Mouse (Mus musculus) heart, adult 11 months (tissue): ENCODE results near the gene 9230102O04Rik.
A peak's percentile ranks its signal among the peaks of the same experiment; 100 is the strongest.

Experiments
- DNase-seq: peaks from one replicate; pipeline ENCODE4 v3.0.0; 2022

The 9230102O04Rik gene

DNA sequence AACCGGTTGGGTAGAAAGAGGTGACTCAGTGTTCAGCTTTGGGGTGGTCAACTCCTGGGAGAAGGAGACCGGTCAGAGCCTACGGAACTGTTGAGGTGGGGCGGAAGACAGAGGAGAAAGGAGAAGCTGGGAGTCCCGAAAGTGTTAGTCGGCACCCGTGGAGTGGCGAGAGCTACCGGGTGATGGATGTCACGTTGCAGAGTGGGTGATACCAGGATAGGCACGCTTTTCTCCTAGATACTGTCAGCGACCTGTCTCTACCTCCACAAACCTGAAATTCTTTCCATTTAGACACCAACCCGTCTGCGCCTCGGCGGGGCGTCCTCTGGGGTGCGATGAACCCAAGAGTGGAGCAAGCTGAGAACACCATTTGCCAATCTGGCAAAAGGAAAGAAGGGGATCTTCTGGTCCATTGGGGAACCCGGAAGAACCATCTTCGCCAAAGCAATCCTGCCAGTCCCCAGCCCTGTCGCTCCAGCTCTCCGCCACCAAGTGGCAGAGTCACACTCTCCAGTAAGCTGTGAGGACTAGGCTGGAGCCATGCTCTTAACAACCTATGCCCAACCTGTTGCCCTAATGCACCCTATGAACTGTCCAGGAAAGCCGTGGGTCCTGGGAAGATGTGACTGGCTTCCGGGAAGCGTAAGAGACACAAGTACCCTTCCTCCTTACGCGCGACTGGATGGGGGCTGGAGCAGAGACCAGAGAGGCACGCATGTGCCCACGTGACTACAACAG is at the start of gene 9230102O04Rik:
TSS of gene 9230102O04Rik (minus strand) at position 628 of the 738 bp plus-strand sequence.
- no peak for DNase-seq

- peak; percentile 64 for DNase-seq
These were observed 46.6 kb upstream of the 9230102O04Rik start for GRCm38 (mm10) chr2:9935965-9936364.

- DNase-seq, result no peak
These were observed 37.6 kb upstream of the 9230102O04Rik start for GRCm38 (mm10) chr2:9926905-9927283.

- DNase-seq, result peak; percentile 34
These were observed 37.0 kb upstream of the 9230102O04Rik start for GRCm38 (mm10) chr2:9926194-9926904.

GRCm38 (mm10) chr2:9918691-9919471 is 29.5 kb upstream of the 9230102O04Rik start:
- peak; percentile 19 for DNase-seq

GRCm38 (mm10) chr2:9917602-9918001 is 28.3 kb upstream of the 9230102O04Rik start:
- DNase-seq, result no peak

DNA sequence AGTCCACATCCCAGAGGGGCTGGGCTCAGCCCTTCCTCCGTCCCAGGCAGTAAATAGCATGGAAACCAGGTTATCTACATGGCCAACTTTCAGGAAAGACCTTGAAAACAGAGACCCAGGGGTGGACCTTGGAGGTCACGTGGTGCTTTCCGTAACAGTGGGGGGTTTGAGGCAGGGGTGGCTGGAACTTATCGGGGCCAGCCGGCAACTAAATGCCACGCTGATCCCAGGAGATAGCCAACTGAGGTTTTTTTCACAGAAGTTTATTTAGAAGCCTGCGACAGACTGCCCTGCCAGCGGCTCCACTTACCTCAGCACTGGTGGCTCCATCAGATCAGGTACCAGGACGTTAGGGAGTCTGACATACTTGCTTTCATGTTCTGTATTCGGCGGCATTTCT is 16.7 kb upstream of the 9230102O04Rik start:
- no peak for DNase-seq

DNA sequence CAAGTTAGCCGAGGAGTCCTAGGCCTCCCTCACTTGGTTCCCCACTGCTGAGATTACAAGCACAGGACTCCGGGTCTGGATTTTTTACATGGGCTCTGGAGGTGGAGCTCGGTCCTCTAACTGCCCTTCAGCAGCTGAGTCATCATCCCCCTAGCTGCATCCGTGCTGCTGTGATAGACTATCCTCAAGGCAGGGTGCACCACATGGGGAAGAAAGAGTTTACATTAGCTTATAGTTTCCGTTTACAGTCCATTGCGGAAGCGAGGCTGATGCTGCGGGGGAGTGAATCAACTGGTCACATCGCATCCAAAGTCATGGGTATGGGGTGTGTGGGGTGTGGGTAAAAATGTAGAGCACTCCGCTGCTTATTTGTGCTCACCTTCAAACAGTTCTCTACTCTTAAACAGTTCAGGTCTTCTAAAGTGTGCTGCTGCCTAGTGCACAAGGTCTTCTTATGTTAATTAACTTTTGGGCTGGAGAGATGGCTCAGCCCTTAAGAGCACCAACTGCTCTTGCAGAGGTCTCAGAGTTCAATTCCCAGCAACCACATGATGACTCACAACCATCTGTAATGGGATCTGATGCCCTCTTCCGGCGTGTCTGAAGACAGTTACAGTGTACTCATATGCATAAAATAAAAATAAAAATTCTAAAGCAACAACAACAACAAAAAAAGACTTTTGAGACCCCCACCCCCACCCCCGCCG is 14.7 kb upstream of the 9230102O04Rik start:
- DNase-seq, result no peak

- DNase-seq, result no peak
These were observed 8.5 kb upstream of the 9230102O04Rik start for GRCm38 (mm10) chr2:9897846-9898245.

- no peak for DNase-seq
These were observed 6.9 kb upstream of the 9230102O04Rik start for GRCm38 (mm10) chr2:9896097-9896770.

DNA sequence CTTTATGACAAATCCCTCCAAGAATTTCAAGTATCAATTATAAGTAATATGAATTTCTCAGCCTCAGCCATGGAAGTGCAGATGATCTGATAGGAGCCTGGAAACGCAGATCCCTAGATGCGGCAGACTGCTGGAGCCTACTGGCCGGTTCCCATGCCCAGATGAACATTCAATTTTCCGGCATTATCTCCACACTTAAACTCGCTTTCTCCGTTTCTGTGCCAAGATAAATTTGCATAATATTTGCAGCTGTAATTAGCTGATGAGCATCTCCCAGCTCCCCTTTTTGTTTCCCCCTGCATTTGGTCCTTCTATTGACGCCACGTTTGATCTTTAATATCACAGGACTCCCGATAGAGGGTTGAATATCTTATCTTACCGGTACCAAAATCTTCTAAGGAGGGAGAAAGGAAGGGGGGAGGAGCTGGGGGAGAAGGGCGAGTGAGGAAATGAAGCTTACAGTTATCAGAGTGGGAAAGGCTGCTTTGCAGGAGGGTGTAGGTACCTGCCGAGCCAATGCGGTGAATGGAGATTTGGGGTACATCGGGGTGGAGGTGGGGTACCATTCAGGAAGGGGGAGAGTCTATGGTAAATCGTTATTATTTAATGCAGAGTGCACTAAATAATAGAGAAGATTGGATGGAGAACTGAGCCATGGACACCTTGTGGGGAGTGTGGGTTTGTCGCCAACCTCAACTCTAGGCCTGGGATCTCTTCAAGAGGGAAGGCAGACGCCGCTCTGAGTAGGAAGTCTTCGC is 5.7 kb upstream of the 9230102O04Rik start:
- no peak for DNase-seq

DNA sequence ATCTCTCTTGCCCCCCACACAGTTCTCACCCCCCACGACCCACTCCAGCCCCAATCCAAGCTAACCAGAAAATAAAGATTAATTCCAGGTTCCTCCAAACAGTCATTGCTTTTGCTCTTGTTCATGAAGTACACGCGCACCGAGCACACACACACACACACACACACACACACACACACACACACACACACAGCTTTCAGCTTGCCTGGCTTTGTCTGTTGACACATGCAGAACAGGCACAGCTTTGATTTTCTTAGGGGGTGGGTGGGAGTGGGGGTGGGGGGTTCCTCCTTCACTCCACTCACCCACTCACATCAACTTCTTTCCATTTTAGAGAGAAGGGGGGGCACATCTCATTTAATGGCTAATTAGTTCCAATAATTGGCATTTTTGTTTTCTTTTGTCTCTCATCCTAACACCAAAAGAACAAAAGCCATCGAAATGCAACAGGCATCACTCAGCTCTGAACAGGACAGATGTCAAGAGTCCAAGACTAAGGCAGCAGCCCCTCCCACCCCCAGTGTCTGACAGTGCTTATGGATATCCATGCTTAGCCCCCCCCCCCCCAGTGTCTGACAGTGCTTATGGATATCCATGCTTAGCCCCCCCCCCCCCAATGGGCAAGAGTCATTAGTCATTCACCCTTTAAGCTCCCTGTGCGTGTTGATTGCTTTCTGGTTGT is 4.1 kb upstream of the 9230102O04Rik start:
- no peak for DNase-seq

DNA sequence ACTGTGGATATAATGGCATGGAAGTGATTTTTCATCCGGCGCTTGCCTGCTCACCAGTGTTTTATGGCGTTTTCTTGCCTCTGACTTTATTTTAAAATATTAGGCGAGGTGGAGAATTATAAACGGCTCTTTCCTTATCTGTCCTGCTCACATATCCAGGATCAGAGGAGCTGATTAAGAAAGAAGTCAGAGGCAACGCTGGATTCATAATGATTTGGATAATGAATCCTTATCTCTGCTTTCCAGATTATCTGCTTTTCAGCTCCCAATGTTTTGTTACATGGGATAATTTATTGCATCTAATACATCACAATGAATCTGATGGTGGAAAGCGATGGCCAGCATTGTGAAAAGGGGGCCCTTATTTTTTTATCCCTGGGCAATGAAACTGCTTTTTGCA is 3.2 kb upstream of the 9230102O04Rik start:
- DNase-seq, result no peak

GRCm38 (mm10) chr2:9890906-9891305 is 1.6 kb upstream of the 9230102O04Rik start:
- no peak for DNase-seq

DNA sequence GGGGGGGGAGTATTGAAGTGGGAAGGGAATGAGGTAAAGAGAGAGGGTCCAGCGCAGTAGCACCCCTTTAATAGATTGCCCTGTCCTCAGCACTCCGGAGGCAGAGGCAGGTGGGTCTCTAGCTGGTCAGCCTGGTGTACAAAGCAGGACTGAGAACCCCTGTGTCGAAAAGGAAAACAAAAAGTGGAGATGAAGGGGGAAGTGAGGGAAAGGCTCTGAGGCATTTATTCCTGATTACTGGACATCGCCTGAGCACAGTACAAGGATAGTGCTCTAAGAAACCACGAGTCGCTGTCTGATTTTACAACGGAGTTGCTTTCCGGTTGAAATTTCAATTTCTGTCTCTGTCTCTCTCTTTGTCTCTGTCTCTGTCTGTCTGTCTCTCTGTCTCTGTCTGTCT is 911 bp upstream of the 9230102O04Rik start:
- no peak for DNase-seq

- no peak for DNase-seq
These were observed 377 bp upstream of the 9230102O04Rik start, which contains the start of gene Gata3 for GRCm38 (mm10) chr2:9889651-9890183. TSS of gene Gata3 (minus strand) at chr2:9890034.

- no peak for DNase-seq
These were observed 1.7 kb downstream of the 9230102O04Rik start for GRCm38 (mm10) chr2:9887636-9888035.

- no peak for DNase-seq
These were observed 2.3 kb downstream of the 9230102O04Rik start for GRCm38 (mm10) chr2:9886921-9887610.

- no peak for DNase-seq
These were observed 3.3 kb downstream of the 9230102O04Rik start for GRCm38 (mm10) chr2:9886031-9886430.

- DNase-seq, result no peak
These were observed 4.0 kb downstream of the 9230102O04Rik start for GRCm38 (mm10) chr2:9885217-9885770.
